In genomic region chr11:76523356-76523755, GRCm38 (mm10) we compare ENCODE assay signal across 10 mouse cellular contexts.
DNase-seq lines count a peak whose midpoint lies in the region; ATAC-seq lines count a peak whose summit lies in the region.
"Had no signal": no experiment of that assay in that cellular context is flagged by ENCODE, and none has a peak within 500 bp of the region (broad histone marks: within the 10 kb centered on the region; RNA-seq: fewer than 3 reads in every experiment).

No protein-coding gene starts in this region.

- H3K4me2 ChIP-seq in hindbrain, embryonic 16.5 days (ENCODE audit: low read length) = no peak overlapping the region
- H3K4me2 ChIP-seq: limb, embryonic 13.5 days had no signal

- no peak overlapping the region for H3K9ac ChIP-seq in hindbrain, embryonic 16.5 days (ENCODE audit: low read depth, low read length)
- H3K9ac ChIP-seq: limb, embryonic 13.5 days had no signal

- no peak overlapping the region for H3K4me3 ChIP-seq in hindbrain, embryonic 16.5 days (ENCODE audit: low read length)
- H3K4me3 ChIP-seq: limb, embryonic 13.5 days had no signal

- DNase-seq in kidney, postnatal 4 days = peak; percentile 61 to 74
- no peak for DNase-seq in kidney, postnatal 10 days
- DNase-seq in brain, adult 2 months (ENCODE audit: low read depth, low spot score) = peak; percentile 90
- peak; percentile 74 for DNase-seq in retina, embryonic 14.5 days (ENCODE audit: low spot score)
- no peak for DNase-seq in lung, adult 18-20 months
- DNase-seq in heart, postnatal 4 days = no peak

- peak overlapping the region; percentile 36 for H3K27ac ChIP-seq in hindbrain, embryonic 16.5 days (ENCODE audit: low read depth, low read length)
- H3K27ac ChIP-seq: limb, embryonic 13.5 days had no signal

- peaks cover 11% of the 10 kb centered on the region for H3K4me1 ChIP-seq in hindbrain, embryonic 16.5 days (ENCODE audit: control insufficient read depth, insufficient read depth, low read depth, low read length)

- ATAC-seq in hindbrain, embryonic 16.5 days = peak; percentile 48; the same call in 1 of the 2 replicates
- ATAC-seq in inflammation-experienced regulatory T-cells, adult 6 months = no peak

- H3K27me3 ChIP-seq in hindbrain, embryonic 16.5 days (replicated peaks; ENCODE audit: control insufficient read depth, insufficient read depth, low read length) = no peaks in the 10 kb centered on the region

- no peaks in the 10 kb centered on the region for H3K36me3 ChIP-seq in hindbrain, embryonic 16.5 days (ENCODE audit: control insufficient read depth, insufficient read depth, low read length)
- H3K36me3 ChIP-seq: G1E had no signal

- WGBS in hindbrain, embryonic 16.5 days = 7% methylated on average over 4 of the region's 4 CpGs

- H3K9me3 ChIP-seq in hindbrain, embryonic 16.5 days (ENCODE audit: control insufficient read depth, low read length) = no peaks in the 10 kb centered on the region
- H3K9me3 ChIP-seq: G1E; limb, embryonic 13.5 days had no signal

Comparison
In these comparisons a context has a peak if more than half of its experiments do, and no peak if none do; other contexts are left out.
1. DNase-seq: peak in kidney, postnatal 4 days (2 of 2), brain, adult 2 months (single experiment) and retina, embryonic 14.5 days (single experiment); none in kidney, postnatal 10 days (single experiment), lung, adult 18-20 months (0 of 2) and heart, postnatal 4 days (single experiment).